Mouse (Mus musculus) liver, embryonic 14.5 days (tissue): ENCODE data around the gene Ipcef1. TPM values are rescaled to one million over a fixed set of nuclear protein-coding genes. Genes with fewer than 3 reads are reported as not detected.

Source experiments
- ATAC-seq: fragments of 200-750 bp; cut with Nextera tagmentation; 2 replicates; pipeline ENCODE4 v1.8.0; 2017; ENCODE audit warnings: moderate number of reproducible peaks, mild to moderate bottlenecking, moderate library complexity; ENCODE audit not compliant: insufficient read depth
- DNase-seq, 3 experiments: peaks; one replicate each; pipeline ENCODE4 v3.0.0-alpha.2; 2012 to 2013; ENCODE audit warnings: low read depth in 3 of 3, low spot score in 3 of 3
- H3K27ac ChIP-seq: fragments of 300-500 bp; sonication (generic); 2 replicates; pipeline ENCODE4 v1.5.1; 2014; ENCODE audit warnings: moderate library complexity, mild to moderate bottlenecking, control low read depth, inconsistent platforms
- H3K27me3 ChIP-seq: fragments of 300-500 bp; sonication (generic); 2 replicates; pipeline ENCODE4 v1.6.1; 2014; ENCODE audit warnings: mild to moderate bottlenecking, low read length, moderate library complexity; ENCODE audit not compliant: control insufficient read depth, insufficient read depth
- H3K36me3 ChIP-seq: fragments of 300-500 bp; sonication (generic); replicated peaks from 2 replicates; pipeline ENCODE4 v1.6.1; 2014; ENCODE audit warnings: low read depth; ENCODE audit not compliant: control insufficient read depth, insufficient read depth
- H3K4me1 ChIP-seq, 2 experiments: fragments of 200-500 bp in 1 of 2; fragments of 300-500 bp in 1 of 2; sonication (generic) in 1 of 2; replicated peaks; 2 replicates each; pipeline ENCODE4 v1.6.1; 2012 to 2014; ENCODE audit warnings: antibody characterized with exemption in 1 of 2, inconsistent platforms in 1 of 2, low read length in 1 of 2; ENCODE audit not compliant: control insufficient read depth in 2 of 2, insufficient read depth in 2 of 2
- H3K4me2 ChIP-seq: fragments of 300-500 bp; sonication (generic); 2 replicates; pipeline ENCODE4 v1.6.1; 2014; ENCODE audit warnings: low read depth, mild to moderate bottlenecking, control low read depth, moderate library complexity
- H3K4me3 ChIP-seq, 2 experiments: fragments of 200-500 bp in 1 of 2; fragments of 300-500 bp in 1 of 2; sonication (generic) in 1 of 2; 2 replicates each; pipeline ENCODE4 v1.5.1; 2012 to 2014; ENCODE audit warnings: low read depth in 2 of 2, low read length in 2 of 2, mild to moderate bottlenecking in 2 of 2, control low read depth in 1 of 2, inconsistent platforms in 1 of 2, moderate library complexity in 1 of 2; ENCODE audit not compliant: insufficient read depth in 1 of 2
- H3K9ac ChIP-seq: fragments of 300-500 bp; sonication (generic); replicated peaks from 2 replicates; pipeline ENCODE4 v1.6.1; 2014; ENCODE audit warnings: mild to moderate bottlenecking, control low read depth, moderate library complexity
- H3K9me3 ChIP-seq: fragments of 300-500 bp; sonication (generic); 2 replicates; pipeline ENCODE4 v1.6.1; 2016; ENCODE audit warnings: low read length, mixed read lengths; ENCODE audit not compliant: control insufficient read depth
- CTCF ChIP-seq: IDR thresholded peaks from 2 replicates; pipeline ENCODE4 v1.5.1; 2016; ENCODE audit warnings: antibody characterized with exemption, low read depth, control low read depth
- EP300 ChIP-seq: IDR thresholded peaks from 2 replicates; pipeline ENCODE4 v1.6.1; 2016; ENCODE audit warnings: antibody characterized with exemption, low read depth
- WGBS: fragments of 180-500 bp; shearing (Covaris S2); extraction: QIAGEN DNeasy Blood & Tissue Kit; methylation state at CpG from one replicate; pipeline ENCODE4 v1.1.7; 2014; ENCODE audit not compliant: insufficient replicate concordance; 5-methylcytosine and 5-hydroxymethylcytosine counted together
- polyA plus RNA-seq, 2 experiments: library from polyadenylated mRNA; depleted of rRNA in 1 of 2; stranded (reverse) in 1 of 2; unstranded in 1 of 2; fragments of >200 nt; fragmentation: Nextera tagmentation in 1 of 2; extraction: Ambion mirVana in 1 of 2; gene quantifications; 2 replicates each; pipeline versions ENCODE4 v1.2.1 to v1.2.3; 2012 to 2014

The Ipcef1 gene
- polyA plus RNA-seq, 2 experiments, result 0.50 to 0.71 TPM

DNA sequence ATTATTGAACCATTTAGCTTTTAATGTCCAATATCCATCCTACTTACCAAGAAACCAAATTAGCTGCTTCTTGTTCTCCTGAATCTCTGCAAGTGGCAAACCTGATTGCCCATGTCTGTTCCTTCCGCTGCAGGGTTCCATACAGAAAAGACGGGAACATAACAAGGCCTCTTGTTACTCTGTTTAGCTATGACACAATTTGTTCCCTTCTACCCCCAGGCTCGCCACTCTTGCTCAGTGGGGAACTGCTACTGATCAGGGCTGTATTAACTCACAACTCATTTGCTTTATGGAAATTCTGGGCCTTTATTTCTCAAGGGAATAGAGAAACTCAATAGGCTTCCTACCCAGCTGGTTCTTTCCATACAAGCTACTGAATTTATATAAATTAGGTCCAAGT lies 196.5 kb downstream of the Ipcef1 start:
- no peak for TF ChIP-seq CTCF
- TF ChIP-seq EP300, result no peak
- Histone ChIP-seq H3K27ac (no peak overlapping the region), H3K36me3 (no peaks in the 10 kb centered on the region), H3K9ac (no peak overlapping the region), H3K4me2 (no peak overlapping the region), H3K4me1 (no peaks in the 10 kb centered on the region), H3K9me3 (no peaks in the 10 kb centered on the region), H3K27me3 (no peaks in the 10 kb centered on the region), H3K4me3 (no peak overlapping the region)
- DNase-seq, result no peak
- WGBS, result 46% methylated on average over 3 of the region's 3 CpGs
- ATAC-seq, result no peak

DNA sequence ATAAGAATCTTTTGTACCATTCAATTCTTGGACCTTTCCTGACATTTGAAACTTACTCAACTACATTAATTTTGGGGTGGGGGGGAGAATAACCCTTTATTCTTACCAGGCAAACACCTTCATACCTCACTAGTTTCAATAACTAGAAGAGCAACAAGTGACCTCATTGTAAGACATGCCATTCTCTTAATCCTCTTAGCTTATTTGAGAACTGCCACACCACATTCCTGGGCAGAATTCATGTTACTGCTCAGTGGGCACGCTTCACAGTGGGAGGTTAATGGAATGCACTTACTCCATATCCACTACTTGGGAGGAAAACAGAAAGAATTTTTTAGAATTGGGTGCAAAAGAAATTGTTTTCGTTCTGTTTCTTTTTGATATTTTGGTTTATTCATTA lies 203.4 kb downstream of the Ipcef1 start:
- no peak for DNase-seq
- Histone ChIP-seq H3K9ac (no peak overlapping the region), H3K4me2 (no peak overlapping the region), H3K27ac (no peak overlapping the region), H3K9me3 (no peaks in the 10 kb centered on the region), H3K4me1 (no peaks in the 10 kb centered on the region), H3K4me3 (no peak overlapping the region), H3K36me3 (no peaks in the 10 kb centered on the region), H3K27me3 (no peaks in the 10 kb centered on the region)
- no peak for ATAC-seq
- 54% methylated on average over 2 of the region's 2 CpGs for WGBS
- TF ChIP-seq EP300 (no peak), CTCF (no peak)

DNA sequence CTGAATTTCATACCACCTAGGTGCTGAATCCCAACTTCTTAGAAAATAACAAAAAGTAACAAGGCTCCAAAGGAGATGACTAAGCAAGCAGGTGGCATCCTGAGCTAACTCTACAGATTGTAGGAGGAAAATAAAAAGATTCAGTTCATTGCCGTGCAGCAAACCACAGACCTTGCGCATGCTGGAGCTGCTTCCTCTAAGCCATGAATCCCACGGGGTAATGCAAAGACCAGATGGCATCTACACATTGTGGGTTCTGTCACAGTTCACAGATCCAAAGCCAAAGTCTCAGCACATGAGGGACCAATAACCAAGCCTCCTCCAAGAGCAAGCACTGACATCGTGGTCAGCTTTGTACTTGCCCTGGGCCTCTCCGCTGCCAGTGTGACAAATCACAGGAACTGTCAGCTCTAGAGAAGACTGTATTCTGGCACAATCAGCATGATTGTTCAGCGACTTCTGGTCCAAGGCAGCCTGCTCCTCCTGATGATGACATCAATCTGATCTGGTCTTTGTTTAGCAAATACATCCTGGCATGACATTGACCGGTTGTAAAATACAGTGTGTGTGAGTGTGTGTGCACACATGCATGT lies 204.0 kb downstream of the Ipcef1 start:
- Histone ChIP-seq H3K9me3 (no peaks in the 10 kb centered on the region), H3K9ac (no peak overlapping the region), H3K27ac (no peak overlapping the region), H3K4me2 (no peak overlapping the region), H3K4me1 (no peaks in the 10 kb centered on the region), H3K27me3 (no peaks in the 10 kb centered on the region), H3K4me3 (no peak overlapping the region), H3K36me3 (no peaks in the 10 kb centered on the region)
- DNase-seq, result no peak
- no peak for ATAC-seq
- TF ChIP-seq EP300, result no peak
- no peak for TF ChIP-seq CTCF
- WGBS, result 53% methylated on average over 7 of the region's 7 CpGs

DNA sequence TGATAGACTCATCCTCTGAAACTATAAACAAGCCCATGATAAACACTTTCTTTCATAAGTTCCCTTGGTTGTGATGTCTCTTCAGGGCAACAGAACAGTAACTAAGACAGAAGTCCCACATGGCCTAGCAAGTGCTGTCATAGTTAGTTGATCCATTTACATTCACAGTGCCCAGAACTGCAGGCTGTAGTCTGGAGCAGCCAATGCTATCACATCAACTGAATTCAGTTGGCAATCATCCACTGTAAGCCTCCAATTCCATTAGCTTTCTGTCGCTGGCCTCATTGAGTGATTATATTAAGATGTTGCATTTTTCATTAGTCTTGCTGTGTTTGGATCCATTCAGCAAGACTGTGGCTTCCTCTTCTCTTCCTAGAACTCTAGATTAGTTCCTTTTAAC lies 206.0 kb downstream of the Ipcef1 start:
- H3K36me3 ChIP-seq, result no peaks in the 10 kb centered on the region
- H3K4me3 ChIP-seq, result no peak overlapping the region
- no peak for TF ChIP-seq CTCF
- TF ChIP-seq EP300, result no peak
- ATAC-seq (no peak), DNase-seq (no peak)
- H3K27ac ChIP-seq, result no peak overlapping the region
- 48% methylated on average over 1 of the region's 1 CpGs for WGBS
- H3K4me2 ChIP-seq, result no peak overlapping the region
- H3K4me1 ChIP-seq, result no peaks in the 10 kb centered on the region
- no peaks in the 10 kb centered on the region for H3K9me3 ChIP-seq
- no peak overlapping the region for H3K9ac ChIP-seq
- H3K27me3 ChIP-seq, result no peaks in the 10 kb centered on the region

DNA sequence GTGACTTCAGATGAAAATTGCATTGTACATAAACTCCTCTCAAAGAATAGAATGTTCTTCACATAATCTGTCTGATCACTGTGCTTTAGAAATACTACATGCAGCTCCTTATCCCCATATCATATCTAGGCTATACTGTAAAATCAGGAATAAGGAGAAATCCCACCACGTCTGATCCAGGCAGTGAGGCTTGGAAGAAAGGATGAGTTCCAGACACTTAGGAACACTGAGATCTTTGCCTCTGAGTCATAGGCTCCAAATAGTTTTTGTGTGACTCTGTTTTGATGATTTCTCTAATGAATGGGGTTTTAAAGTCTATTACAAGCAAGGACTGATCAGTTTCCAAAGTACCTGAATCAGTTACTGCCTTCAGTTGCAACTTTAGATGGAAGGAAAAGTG lies 210.1 kb downstream of the Ipcef1 start:
- no peaks in the 10 kb centered on the region for H3K4me1 ChIP-seq
- TF ChIP-seq EP300 (no peak), CTCF (no peak)

More for the DNA sequence above, 210.1 kb downstream of the Ipcef1 start:
- no peak overlapping the region for H3K9ac ChIP-seq
- no peak overlapping the region for H3K4me3 ChIP-seq
- ATAC-seq (no peak), DNase-seq (no peak)
- H3K36me3 ChIP-seq, result no peaks in the 10 kb centered on the region
- no peaks in the 10 kb centered on the region for H3K27me3 ChIP-seq
- WGBS, result 45% methylated on average over 1 of the region's 1 CpGs
- no peak overlapping the region for H3K4me2 ChIP-seq
- no peak overlapping the region for H3K27ac ChIP-seq
- H3K9me3 ChIP-seq, result no peaks in the 10 kb centered on the region

Other genes starting within 250 kb of the Ipcef1 start
- 2.2 and 2.8 TPM in 2 replicates for gene Cnksr3, start 159.8 kb upstream of the Ipcef1 start, polyA plus RNA-seq (2012; rRNA removed)
- gene Cnksr3, start 159.8 kb upstream of the Ipcef1 start, polyA plus RNA-seq (2014; fragmentation: Nextera tagmentation; extraction: Ambion mirVana), result 2.3 and 2.8 TPM in 2 replicates